13 mouse cellular contexts compared by ENCODE assay signal in genomic region chr1:132655611-132656010, GRCm38 (mm10).
DNase-seq lines count a peak whose midpoint lies in the region; ATAC-seq lines count a peak whose summit lies in the region.
"Had no signal": no experiment of that assay in that cellular context is flagged by ENCODE, and none has a peak within 500 bp of the region (broad histone marks: within the 10 kb centered on the region; RNA-seq: fewer than 3 reads in every experiment).

No protein-coding gene starts in this region.

- no peak overlapping the region for H3K9ac ChIP-seq in forebrain, embryonic 13.5 days
- H3K9ac ChIP-seq in midbrain, embryonic 14.5 days (replicated peaks; ENCODE audit: low read length) = no peak overlapping the region
- H3K9ac ChIP-seq in midbrain, embryonic 16.5 days (ENCODE audit: low read depth, low read length) = no peak overlapping the region
- H3K9ac ChIP-seq in neural tube, embryonic 13.5 days = peak overlapping the region; percentile 43; the same call in 1 of the 2 replicates
- H3K9ac ChIP-seq: limb, embryonic 13.5 days; lung, embryonic 14.5 days had no signal

- 61% methylated on average over 6 of the region's 6 CpGs for WGBS in forebrain, embryonic 13.5 days
- 70% methylated on average over 6 of the region's 6 CpGs for WGBS in forebrain, embryonic 10.5 days
- WGBS in midbrain, embryonic 14.5 days = 77% methylated on average over 6 of the region's 6 CpGs
- 70% methylated on average over 6 of the region's 6 CpGs for WGBS in midbrain, embryonic 16.5 days
- WGBS in neural tube, embryonic 13.5 days = 64% methylated on average over 6 of the region's 6 CpGs

- no peak overlapping the region for H3K4me2 ChIP-seq in forebrain, embryonic 13.5 days
- no peak overlapping the region for H3K4me2 ChIP-seq in midbrain, embryonic 14.5 days (ENCODE audit: low read length)
- H3K4me2 ChIP-seq in midbrain, embryonic 16.5 days (ENCODE audit: low read length) = no peak overlapping the region
- H3K4me2 ChIP-seq in neural tube, embryonic 13.5 days = no peak overlapping the region
- H3K4me2 ChIP-seq: limb, embryonic 13.5 days; lung, embryonic 14.5 days had no signal

- no peak for ATAC-seq in forebrain, embryonic 13.5 days
- ATAC-seq in midbrain, embryonic 14.5 days (ENCODE audit: low FRiP score, low TSS enrichment) = no peak
- ATAC-seq in midbrain, embryonic 16.5 days = no peak
- no peak for ATAC-seq in neural tube, embryonic 13.5 days (ENCODE audit: low read depth)

- H3K27me3 ChIP-seq in forebrain, embryonic 13.5 days = no peaks in the 10 kb centered on the region
- H3K27me3 ChIP-seq in forebrain, embryonic 10.5 days (ENCODE audit: poor library complexity, severe bottlenecking) = no peaks in the 10 kb centered on the region
- H3K27me3 ChIP-seq in midbrain, embryonic 14.5 days (ENCODE audit: control insufficient read depth, insufficient read depth, low read length) = no peaks in the 10 kb centered on the region
- H3K27me3 ChIP-seq in midbrain, embryonic 16.5 days (ENCODE audit: control insufficient read depth, insufficient read depth, low read depth, low read length) = no peaks in the 10 kb centered on the region
- no peaks in the 10 kb centered on the region for H3K27me3 ChIP-seq in neural tube, embryonic 13.5 days

- DNase-seq in forebrain, embryonic 10.5 days (ENCODE audit: extremely low spot score, low spot score) = no peak
- no peak for DNase-seq in midbrain, embryonic 14.5 days
- peak; percentile 73 for DNase-seq in cerebellum, adult 9-11 months
- no peak for DNase-seq in lung, postnatal 10 days
- no peak for DNase-seq in gastrocnemius, postnatal 25 days
- DNase-seq: adrenal gland, postnatal 14 days; heart, adult 2 months; lung, embryonic 14.5 days; thymus, adult 2 months had no signal

- peaks cover 72% of the 10 kb centered on the region for H3K4me1 ChIP-seq in forebrain, embryonic 13.5 days
- peaks cover 42% of the 10 kb centered on the region for H3K4me1 ChIP-seq in forebrain, embryonic 10.5 days
- H3K4me1 ChIP-seq in midbrain, embryonic 14.5 days (ENCODE audit: control insufficient read depth, insufficient read depth, low read length) = peaks cover 44% of the 10 kb centered on the region
- peaks cover 39% of the 10 kb centered on the region for H3K4me1 ChIP-seq in midbrain, embryonic 16.5 days (ENCODE audit: control insufficient read depth, insufficient read depth, low read length)
- peaks cover 64% of the 10 kb centered on the region for H3K4me1 ChIP-seq in neural tube, embryonic 13.5 days (replicated peaks)
- H3K4me1 ChIP-seq: limb, embryonic 13.5 days had no signal

- H3K27ac ChIP-seq in forebrain, embryonic 13.5 days = peak overlapping the region; percentile 65; the same call in 1 of the 2 replicates
- H3K27ac ChIP-seq in forebrain, embryonic 10.5 days = no peak overlapping the region
- peak overlapping the region; percentile 70 for H3K27ac ChIP-seq in midbrain, embryonic 14.5 days (replicated peaks; ENCODE audit: low read depth, low read length)
- no peak overlapping the region for H3K27ac ChIP-seq in midbrain, embryonic 16.5 days (ENCODE audit: low read length)
- H3K27ac ChIP-seq in neural tube, embryonic 13.5 days (replicated peaks) = peak overlapping the region; percentile 63
- H3K27ac ChIP-seq: heart, adult 2 months; limb, embryonic 13.5 days had no signal

- H3K4me3 ChIP-seq in forebrain, embryonic 13.5 days = no peak overlapping the region
- H3K4me3 ChIP-seq in forebrain, embryonic 10.5 days = no peak overlapping the region
- H3K4me3 ChIP-seq in midbrain, embryonic 14.5 days (replicated peaks; ENCODE audit: low read depth, low read length) = no peak overlapping the region
- H3K4me3 ChIP-seq in midbrain, embryonic 16.5 days (ENCODE audit: low read depth, low read length) = no peak overlapping the region
- no peak overlapping the region for H3K4me3 ChIP-seq in neural tube, embryonic 13.5 days
- H3K4me3 ChIP-seq: heart, adult 2 months; limb, embryonic 13.5 days had no signal

- no peaks in the 10 kb centered on the region for H3K9me3 ChIP-seq in forebrain, embryonic 13.5 days (replicated peaks)
- no peaks in the 10 kb centered on the region for H3K9me3 ChIP-seq in forebrain, embryonic 10.5 days
- H3K9me3 ChIP-seq in midbrain, embryonic 14.5 days (ENCODE audit: control insufficient read depth, low read length) = no peaks in the 10 kb centered on the region
- H3K9me3 ChIP-seq in midbrain, embryonic 16.5 days (replicated peaks; ENCODE audit: control insufficient read depth, low read length, poor library complexity, severe bottlenecking) = no peaks in the 10 kb centered on the region
- no peaks in the 10 kb centered on the region for H3K9me3 ChIP-seq in neural tube, embryonic 13.5 days
- H3K9me3 ChIP-seq: limb, embryonic 13.5 days had no signal

- no peaks in the 10 kb centered on the region for H3K36me3 ChIP-seq in forebrain, embryonic 13.5 days (ENCODE audit: poor library complexity, severe bottlenecking)
- H3K36me3 ChIP-seq in forebrain, embryonic 10.5 days (replicated peaks) = no peaks in the 10 kb centered on the region
- 0 out of 2 replicates have a peak, but pooled peaks cover 10% of the 10 kb centered on the region for H3K36me3 ChIP-seq in midbrain, embryonic 14.5 days (ENCODE audit: control insufficient read depth, insufficient read depth, low read length)
- H3K36me3 ChIP-seq in midbrain, embryonic 16.5 days (ENCODE audit: control insufficient read depth, insufficient read depth, low read length) = no peaks in the 10 kb centered on the region
- H3K36me3 ChIP-seq in neural tube, embryonic 13.5 days = no peaks in the 10 kb centered on the region
- H3K36me3 ChIP-seq: limb, embryonic 13.5 days had no signal

Comparison
In these comparisons a context has a peak if more than half of its experiments do, and no peak if none do; other contexts are left out.
1. H3K27ac ChIP-seq: peak in forebrain, embryonic 13.5 days (single experiment), midbrain, embryonic 14.5 days (single experiment) and neural tube, embryonic 13.5 days (single experiment); none in forebrain, embryonic 10.5 days (single experiment) and midbrain, embryonic 16.5 days (single experiment).